Mouse (Mus musculus) cortical plate, adult 2 months (tissue): Measurements from ENCODE around the gene Ncdn.

Source experiments
- CTCF ChIP-seq: fragments of 200-500 bp; IDR thresholded peaks from 2 replicates; pipeline ENCODE4 v1.5.1; 2011; ENCODE audit warnings: mild to moderate bottlenecking, control low read depth, low read length; ENCODE audit not compliant: insufficient read depth; ENCODE audit errors: extremely low read depth
- POLR2A ChIP-seq: fragments of 200-500 bp; IDR thresholded peaks from 2 replicates; pipeline ENCODE4 v1.6.1; 2011; ENCODE audit warnings: mild to moderate bottlenecking, low read length, control low read depth; ENCODE audit not compliant: insufficient read depth; ENCODE audit errors: extremely low read depth

GRCm38 (mm10) chr4:126732111-126732510, 21.1 kb downstream of the Ncdn start:
- TF ChIP-seq CTCF (no peak), POLR2A (no peak)
